Mouse (Mus musculus) hindbrain, embryonic 10.5 days (tissue): ENCODE data around the gene Mapkapk3. TPM values are rescaled to one million over a fixed set of nuclear protein-coding genes. Genes with fewer than 3 reads are reported as not detected.

Experiments used
- DNase-seq: peaks from one replicate; pipeline ENCODE4 v3.0.0-alpha.2; 2017; ENCODE audit warnings: low spot score
- H3K27ac ChIP-seq: fragments of 300-500 bp; sonication (generic); 2 replicates; pipeline ENCODE4 v1.5.1; 2016; ENCODE audit warnings: mild to moderate bottlenecking, moderate library complexity
- H3K27me3 ChIP-seq: fragments of 300-500 bp; sonication (generic); 2 replicates; pipeline ENCODE4 v1.6.1; 2016; ENCODE audit warnings: mild to moderate bottlenecking; ENCODE audit not compliant: poor library complexity, insufficient read depth, severe bottlenecking
- H3K36me3 ChIP-seq: fragments of 300-500 bp; sonication (generic); 2 replicates; pipeline ENCODE4 v1.6.1; 2016; ENCODE audit warnings: mild to moderate bottlenecking, moderate library complexity
- H3K4me1 ChIP-seq: fragments of 300-500 bp; sonication (generic); replicated peaks from 2 replicates; pipeline ENCODE4 v1.6.1; 2016; ENCODE audit warnings: mild to moderate bottlenecking
- H3K4me3 ChIP-seq: fragments of 300-500 bp; sonication (generic); 2 replicates; pipeline ENCODE4 v1.5.1; 2016; ENCODE audit warnings: mild to moderate bottlenecking, moderate library complexity
- H3K9me3 ChIP-seq: fragments of 300-500 bp; sonication (generic); 2 replicates; pipeline ENCODE4 v1.6.1; 2016; ENCODE audit warnings: mild to moderate bottlenecking, moderate library complexity
- WGBS: fragments of 180-500 bp; shearing (Covaris S2); methylation state at CpG from one replicate; pipeline ENCODE4 v1.1.7; 2016; 5-methylcytosine and 5-hydroxymethylcytosine counted together
- polyA plus RNA-seq: library from polyadenylated mRNA; unstranded; fragments of >200 nt; fragmentation: Nextera tagmentation; extraction: Ambion mirVana; gene quantifications from 2 replicates; pipeline ENCODE4 v1.2.1, GENCODE M21; 2016

Gene Mapkapk3
- polyA plus RNA-seq, 1 experiment from 2014 or later, result 5.1 TPM

GRCm38 (mm10) chr9:107264731-107265130 is 24.9 kb downstream of the Mapkapk3 start:
- Histone ChIP-seq H3K9me3 (no peaks in the 10 kb centered on the region), H3K27ac (no peak overlapping the region), H3K4me1 (peaks cover 9% of the 10 kb centered on the region; the same call in 1 of the 2 replicates), H3K27me3 (no peaks in the 10 kb centered on the region), H3K4me3 (no peak overlapping the region), H3K36me3 (no peaks in the 10 kb centered on the region)
- WGBS, result 69% methylated on average over 3 of the region's 3 CpGs
- no peak for DNase-seq

GRCm38 (mm10) chr9:107263912-107264311 is 25.8 kb downstream of the Mapkapk3 start:
- WGBS, result 84% methylated on average over 5 of the region's 5 CpGs
- H3K27me3 ChIP-seq, result no peaks in the 10 kb centered on the region
- H3K4me1 ChIP-seq, result peaks cover 9% of the 10 kb centered on the region; the same call in 1 of the 2 replicates
- H3K36me3 ChIP-seq, result no peaks in the 10 kb centered on the region
- no peak overlapping the region for H3K4me3 ChIP-seq
- DNase-seq, result no peak
- no peak overlapping the region for H3K27ac ChIP-seq
- H3K9me3 ChIP-seq, result no peaks in the 10 kb centered on the region

- H3K4me1 ChIP-seq, result peaks cover 9% of the 10 kb centered on the region; the same call in 1 of the 2 replicates
- no peaks in the 10 kb centered on the region for H3K9me3 ChIP-seq
- DNase-seq, result no peak
- no peak overlapping the region for H3K27ac ChIP-seq
- WGBS, result 79% methylated on average over 7 of the region's 7 CpGs
- H3K27me3 ChIP-seq, result no peaks in the 10 kb centered on the region
- no peak overlapping the region for H3K4me3 ChIP-seq
- H3K36me3 ChIP-seq, result no peaks in the 10 kb centered on the region
Observed at GRCm38 (mm10) chr9:107262375-107262774, 27.3 kb downstream of the Mapkapk3 start.

GRCm38 (mm10) chr9:107261792-107262191 is 27.9 kb downstream of the Mapkapk3 start:
- no peak overlapping the region for H3K4me3 ChIP-seq
- no peak for DNase-seq
- H3K4me1 ChIP-seq, result peaks cover 9% of the 10 kb centered on the region; the same call in 1 of the 2 replicates
- no peaks in the 10 kb centered on the region for H3K9me3 ChIP-seq
- WGBS, result 75% methylated on average over 6 of the region's 6 CpGs
- no peaks in the 10 kb centered on the region for H3K36me3 ChIP-seq
- no peaks in the 10 kb centered on the region for H3K27me3 ChIP-seq
- H3K27ac ChIP-seq, result no peak overlapping the region

- H3K27ac ChIP-seq, result no peak overlapping the region
- 76% methylated on average over 8 of the region's 8 CpGs for WGBS
- H3K4me3 ChIP-seq, result no peak overlapping the region
- H3K36me3 ChIP-seq, result no peaks in the 10 kb centered on the region
- DNase-seq, result no peak
- H3K27me3 ChIP-seq, result no peaks in the 10 kb centered on the region
- no peaks in the 10 kb centered on the region for H3K9me3 ChIP-seq
- peaks cover 15% of the 10 kb centered on the region for H3K4me1 ChIP-seq
Observed at GRCm38 (mm10) chr9:107260836-107261235, 28.8 kb downstream of the Mapkapk3 start.

GRCm38 (mm10) chr9:107260429-107260828 is 29.2 kb downstream of the Mapkapk3 start:
- DNase-seq, result no peak
- Histone ChIP-seq H3K36me3 (no peaks in the 10 kb centered on the region), H3K27me3 (no peaks in the 10 kb centered on the region), H3K9me3 (no peaks in the 10 kb centered on the region), H3K4me1 (peaks cover 19% of the 10 kb centered on the region), H3K4me3 (no peak overlapping the region), H3K27ac (no peak overlapping the region)
- 87% methylated on average over 2 of the region's 2 CpGs for WGBS

- Histone ChIP-seq H3K9me3 (no peaks in the 10 kb centered on the region), H3K36me3 (no peaks in the 10 kb centered on the region), H3K4me3 (no peak overlapping the region), H3K4me1 (peaks cover 21% of the 10 kb centered on the region), H3K27ac (no peak overlapping the region), H3K27me3 (no peaks in the 10 kb centered on the region)
- WGBS, result 79% methylated on average over 6 of the region's 6 CpGs
- no peak for DNase-seq
Observed at GRCm38 (mm10) chr9:107259571-107259970, 30.1 kb downstream of the Mapkapk3 start.

- H3K27ac ChIP-seq, result 0 out of 2 replicates have a peak overlapping the region, but pooled peaks have one; percentile 23
- DNase-seq, result peak; percentile 25
Observed at GRCm38 (mm10) chr9:107255596-107255995, 34.1 kb downstream of the Mapkapk3 start.

GRCm38 (mm10) chr9:107254925-107255324 is 34.8 kb downstream of the Mapkapk3 start:
- Histone ChIP-seq H3K4me1 (peaks cover 22% of the 10 kb centered on the region), H3K27ac (no peak overlapping the region), H3K4me3 (no peak overlapping the region), H3K36me3 (no peaks in the 10 kb centered on the region), H3K9me3 (no peaks in the 10 kb centered on the region), H3K27me3 (no peaks in the 10 kb centered on the region)
- DNase-seq, result no peak
- WGBS, result 87% methylated on average over 3 of the region's 3 CpGs

More at GRCm38 (mm10) chr9:107255596-107255995, 34.1 kb downstream of the Mapkapk3 start:
- Histone ChIP-seq H3K9me3 (no peaks in the 10 kb centered on the region), H3K4me1 (peaks cover 22% of the 10 kb centered on the region), H3K27me3 (no peaks in the 10 kb centered on the region), H3K36me3 (no peaks in the 10 kb centered on the region), H3K4me3 (no peak overlapping the region)
- WGBS, result 38% methylated on average over 3 of the region's 3 CpGs

GRCm38 (mm10) chr9:107254476-107254875 is 35.2 kb downstream of the Mapkapk3 start:
- Histone ChIP-seq H3K4me3 (no peak overlapping the region), H3K9me3 (no peaks in the 10 kb centered on the region), H3K4me1 (peaks cover 22% of the 10 kb centered on the region), H3K36me3 (no peaks in the 10 kb centered on the region), H3K27me3 (no peaks in the 10 kb centered on the region), H3K27ac (no peak overlapping the region)
- 84% methylated on average over 12 of the region's 12 CpGs for WGBS
- DNase-seq, result no peak

GRCm38 (mm10) chr9:107252164-107252563 is 37.5 kb downstream of the Mapkapk3 start:
- H3K36me3 ChIP-seq, result no peaks in the 10 kb centered on the region
- H3K4me1 ChIP-seq, result peaks cover 22% of the 10 kb centered on the region
- 24% methylated on average over 5 of the region's 5 CpGs for WGBS
- DNase-seq, result no peak
- H3K4me3 ChIP-seq, result no peak overlapping the region
- no peaks in the 10 kb centered on the region for H3K9me3 ChIP-seq
- H3K27me3 ChIP-seq, result no peaks in the 10 kb centered on the region
- H3K27ac ChIP-seq, result peak overlapping the region; percentile 66; the same call in 1 of the 2 replicates

GRCm38 (mm10) chr9:107250416-107251337 is 39.0 kb downstream of the Mapkapk3 start:
- WGBS, result 90% methylated on average over 14 of the region's 14 CpGs
- H3K36me3 ChIP-seq, result no peaks in the 10 kb centered on the region
- H3K9me3 ChIP-seq, result no peaks in the 10 kb centered on the region
- peaks cover 14% of the 10 kb centered on the region for H3K4me1 ChIP-seq
- H3K4me3 ChIP-seq, result no peak overlapping the region
- H3K27ac ChIP-seq, result no peak overlapping the region
- no peak for DNase-seq
- H3K27me3 ChIP-seq, result no peaks in the 10 kb centered on the region

GRCm38 (mm10) chr9:107249154-107249553 is 40.5 kb downstream of the Mapkapk3 start:
- WGBS, result 78% methylated on average over 6 of the region's 6 CpGs
- H3K4me3 ChIP-seq, result no peak overlapping the region
- H3K27me3 ChIP-seq, result no peaks in the 10 kb centered on the region
- H3K9me3 ChIP-seq, result no peaks in the 10 kb centered on the region
- no peak overlapping the region for H3K27ac ChIP-seq
- DNase-seq, result no peak
- no peaks in the 10 kb centered on the region for H3K36me3 ChIP-seq
- H3K4me1 ChIP-seq, result peaks cover 5% of the 10 kb centered on the region; the same call in 1 of the 2 replicates
